Mouse (Mus musculus): ENCODE data around the gene Klf9. TPM values are rescaled to one million over a fixed set of nuclear protein-coding genes. Genes with fewer than 3 reads are reported as not detected.
A peak's percentile ranks its signal among the peaks of the same experiment; 100 is the strongest.

Gene Klf9
- total RNA-seq (2021), result 100 to 1,000 TPM; 205 to 209 TPM

DNA sequence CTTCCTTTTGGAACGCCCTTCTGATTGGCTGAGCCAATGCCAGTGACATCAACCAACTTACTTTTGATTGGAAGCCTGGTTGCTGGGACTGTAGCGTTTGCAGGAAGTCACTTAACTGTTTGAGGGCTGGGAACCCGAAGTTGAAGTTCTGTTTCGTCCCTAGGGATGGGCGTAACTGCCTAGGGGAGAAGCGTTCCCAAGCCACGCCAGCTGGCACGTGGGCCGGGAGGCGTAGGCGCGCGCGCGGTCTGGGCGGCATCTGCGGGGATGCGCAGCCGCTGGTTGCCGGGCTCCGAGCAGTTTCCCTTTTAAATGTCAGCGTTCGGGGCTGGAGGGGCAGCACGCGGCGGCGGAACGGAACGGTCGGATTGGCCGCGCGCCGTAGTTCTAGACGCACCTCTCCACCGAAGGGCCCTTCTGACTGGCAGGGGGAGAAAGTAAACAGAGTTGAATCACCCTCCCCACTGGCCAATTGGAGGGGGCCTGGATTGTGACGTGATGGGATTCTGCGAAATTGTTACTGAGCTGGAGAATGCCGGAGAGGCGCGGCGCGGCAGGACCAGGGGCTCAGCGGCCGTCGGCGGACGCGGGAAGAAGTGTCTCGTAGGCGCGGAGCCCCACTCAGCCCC, at the start of gene Klf9:
TSS of gene Klf9 (plus strand) at position 538 of the 629 bp plus-strand sequence.
- DNase-seq (ENCODE audit: low spot score in 2 of 2), result peak; percentile 98 to 99
- intact Hi-C loops (cut with DNase I), result no loop called here

DNA sequence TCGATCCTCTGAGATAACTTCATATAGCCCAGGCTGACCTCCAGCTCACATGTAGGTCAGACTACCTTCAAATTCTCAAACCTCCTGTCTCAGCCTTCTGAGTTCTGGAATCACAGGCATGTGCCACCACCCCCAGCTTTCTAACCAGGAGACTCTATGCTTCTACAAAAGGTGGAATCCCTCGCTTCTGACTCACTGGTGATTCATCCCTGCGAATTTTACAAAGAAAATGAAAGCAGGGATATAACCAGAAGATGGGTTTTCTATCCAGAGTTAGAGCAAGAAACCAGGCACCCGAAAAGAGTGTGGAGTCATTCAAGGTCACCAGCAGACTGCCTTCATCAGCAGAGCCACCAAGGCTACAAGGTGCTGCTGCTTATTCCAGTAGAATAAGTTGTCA, 49.4 kb upstream of the Klf9 start:
- intact Hi-C loops (cut with DNase I), result loop anchor here (5.0 kb wide), 1 partner anchor 41 kb away; no protein-coding TSS in a partner anchor
- peak; percentile 30 to 41 for DNase-seq (ENCODE audit: low spot score in 2 of 2)

DNA sequence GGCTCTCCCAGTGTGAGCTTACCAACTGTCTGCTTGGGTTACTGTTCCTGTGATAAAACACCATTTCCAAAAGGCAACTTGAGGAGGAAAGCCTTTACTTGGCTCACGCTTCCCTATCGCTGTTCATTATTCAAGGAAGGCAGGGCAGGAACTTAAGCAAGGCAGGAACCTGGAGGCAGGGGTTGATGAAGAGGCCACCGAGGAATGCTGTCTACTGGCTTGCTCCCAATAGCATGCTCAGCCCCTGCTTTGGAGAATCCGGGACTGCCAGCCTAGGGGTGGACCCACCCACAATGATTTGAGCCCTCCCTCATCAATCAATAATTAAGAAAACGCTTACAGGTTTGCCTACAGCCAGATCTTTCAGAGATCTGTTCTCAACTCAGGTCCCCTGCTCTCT, 47.5 kb upstream of the Klf9 start:
- intact Hi-C loops (cut with DNase I), result loop anchor here (5.0 kb wide), 1 partner anchor 39 kb away; no protein-coding TSS in a partner anchor
- DNase-seq (ENCODE audit: low spot score in 2 of 2), result no peak

DNA sequence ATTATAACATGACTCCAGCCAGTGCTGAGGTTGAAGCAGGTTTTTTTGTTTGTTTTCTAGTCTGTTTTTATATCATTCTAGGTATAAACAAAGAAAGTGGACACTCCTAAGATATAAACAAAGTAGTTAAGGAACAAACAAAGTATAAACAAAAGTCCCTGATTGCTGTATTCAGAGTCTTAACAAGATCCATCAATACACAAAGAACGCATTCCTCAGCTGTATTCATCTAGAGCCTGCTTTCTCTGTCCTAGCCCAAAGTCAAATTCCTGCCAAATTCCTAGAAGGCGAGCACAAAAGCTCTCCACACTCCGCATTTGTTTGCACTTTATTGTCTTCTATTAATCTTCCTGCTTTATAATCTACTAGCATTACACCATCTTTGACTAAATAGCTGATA, 46.1 kb upstream of the Klf9 start:
- no peak for DNase-seq (ENCODE audit: low spot score in 2 of 2)
- intact Hi-C loops (cut with DNase I), result loop anchor here (5.0 kb wide), 1 partner anchor 37 kb away; no protein-coding TSS in a partner anchor

DNA sequence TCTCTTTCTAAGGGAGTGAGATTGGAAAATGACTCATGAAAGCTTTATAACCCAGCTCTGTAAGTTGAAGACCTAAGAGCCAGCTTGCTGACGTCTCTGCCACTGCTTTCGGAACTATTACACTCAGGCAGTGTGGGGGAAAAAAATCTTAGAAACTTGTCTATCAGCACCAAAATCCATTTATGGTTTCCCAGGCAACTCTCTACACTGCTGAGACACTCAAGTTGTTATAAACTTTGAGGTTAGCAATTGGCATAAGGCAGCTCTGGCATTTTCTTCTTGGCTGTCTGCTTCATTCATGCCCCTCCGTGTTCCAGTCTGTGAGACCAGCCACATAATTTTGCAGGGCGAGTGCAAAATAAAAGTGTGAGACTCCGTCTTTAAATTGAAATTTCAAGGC, 34.2 kb upstream of the Klf9 start:
- intact Hi-C loops (cut with DNase I), result no loop called here
- no peak for DNase-seq (ENCODE audit: low spot score in 2 of 2)

DNA sequence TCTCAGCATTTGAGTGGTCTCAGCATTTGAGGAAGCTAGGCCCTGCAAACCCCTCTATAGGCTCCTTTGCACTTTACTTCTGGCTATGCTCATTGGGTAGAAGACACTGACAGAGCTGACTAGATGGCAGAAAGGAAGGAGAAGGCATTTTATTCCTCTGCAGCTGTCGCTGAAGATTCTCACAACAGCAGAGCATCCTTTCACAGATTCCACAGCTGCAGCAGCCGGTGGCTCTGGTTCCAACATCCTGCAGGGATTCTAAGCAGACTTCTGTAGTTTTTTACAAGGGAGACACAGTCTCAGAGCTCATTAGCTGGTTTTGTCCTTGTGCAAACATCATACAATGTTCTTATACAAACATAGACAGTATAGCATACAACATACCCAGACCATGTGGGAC, 33.7 kb upstream of the Klf9 start:
- no peak for DNase-seq (ENCODE audit: low spot score in 2 of 2)
- intact Hi-C loops (cut with DNase I), result no loop called here

DNA sequence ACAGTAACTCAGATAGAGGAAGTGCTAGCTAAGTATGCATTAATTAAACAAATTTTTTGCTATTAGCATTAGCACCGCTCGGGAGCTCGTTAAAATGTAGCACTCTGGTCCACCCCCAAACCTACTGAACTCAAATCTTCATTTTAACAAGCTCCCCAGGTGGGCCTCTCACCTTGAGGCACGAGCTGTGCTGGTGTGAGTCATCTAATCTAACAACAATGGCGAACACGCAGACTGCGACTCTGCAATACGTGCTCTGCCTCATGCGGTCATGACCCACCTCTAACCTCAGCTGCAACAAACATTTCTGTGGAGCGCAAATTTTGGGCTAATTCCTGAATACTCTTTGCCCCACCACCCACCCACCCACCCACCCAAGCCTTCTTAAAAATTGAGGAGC, 19.2 kb upstream of the Klf9 start:
- intact Hi-C loops (cut with DNase I), result no loop called here

DNA sequence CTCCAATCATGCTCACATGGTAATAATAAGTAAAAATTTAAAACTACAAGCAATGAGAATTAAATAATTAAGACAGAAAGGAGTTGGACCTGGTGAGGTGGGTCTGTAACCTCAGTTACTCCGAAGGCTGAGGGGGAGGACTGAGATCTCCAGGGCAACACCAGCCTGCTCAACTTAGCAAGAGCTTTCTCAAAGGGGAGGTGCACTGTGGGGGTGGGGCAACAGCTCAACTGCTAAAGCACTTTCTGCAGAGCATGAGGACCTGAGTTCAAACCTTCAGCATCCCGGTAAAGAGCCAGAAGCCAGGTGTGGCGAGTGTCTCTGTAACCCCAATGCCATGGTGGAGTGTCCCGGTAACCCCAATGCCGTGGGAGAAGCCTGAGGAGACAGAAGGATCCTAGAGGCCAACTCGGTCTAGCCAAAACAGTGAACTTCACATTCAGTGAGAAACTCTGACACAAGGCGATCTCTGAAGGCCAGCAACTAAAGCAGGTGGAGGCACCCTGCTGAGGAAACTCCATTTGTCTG, 16.9 kb upstream of the Klf9 start:
- no peak for DNase-seq (ENCODE audit: low spot score in 2 of 2)
- intact Hi-C loops (cut with DNase I), result no loop called here

More for the DNA sequence above, 19.2 kb upstream of the Klf9 start:
- no peak for DNase-seq (ENCODE audit: low spot score in 2 of 2)

DNA sequence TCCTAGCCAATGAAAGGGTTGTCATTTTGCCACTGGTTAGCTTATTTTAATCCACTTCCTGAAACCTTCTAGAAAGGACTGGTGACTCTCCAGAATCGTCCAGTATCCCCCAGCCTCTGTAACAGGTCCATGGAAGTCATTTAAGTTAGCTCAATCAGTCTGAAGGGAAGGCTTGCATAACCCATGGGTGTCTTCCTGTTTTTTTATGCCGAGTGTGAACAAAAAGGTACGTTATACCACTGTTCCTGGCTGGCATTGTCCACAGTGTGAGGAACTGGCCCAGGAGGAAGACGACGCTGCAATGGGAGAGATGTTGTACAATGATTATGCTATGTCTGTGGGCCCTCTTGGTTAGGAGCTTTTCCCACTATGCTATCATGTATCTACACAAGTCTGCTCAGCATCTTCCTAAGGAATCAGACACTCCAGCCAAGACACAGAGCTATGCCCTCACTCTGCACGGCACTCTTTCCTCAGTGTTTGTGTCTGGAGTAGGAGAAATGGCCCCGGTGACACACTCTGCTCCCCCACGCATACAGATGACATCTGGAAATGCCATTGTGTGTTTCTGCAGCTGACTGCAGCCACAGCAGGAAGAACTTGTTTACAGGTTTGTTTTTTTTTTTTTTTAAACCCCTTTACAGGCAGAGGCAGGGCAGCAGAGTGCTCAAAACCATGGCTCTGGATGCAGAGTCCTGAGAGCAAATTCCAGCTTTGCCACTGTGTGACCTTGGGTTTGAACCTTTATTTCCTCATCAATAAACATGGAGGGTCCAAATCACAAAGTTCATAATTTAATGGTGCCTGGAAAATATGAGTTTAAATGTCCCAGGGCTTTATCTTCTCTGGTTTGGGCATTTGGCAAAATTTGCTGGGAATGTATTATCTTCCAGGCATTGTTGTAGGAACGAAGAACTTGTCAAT, 15.5 kb upstream of the Klf9 start:
- intact Hi-C loops (cut with DNase I), result no loop called here
- no peak for DNase-seq (ENCODE audit: low spot score in 2 of 2)

DNA sequence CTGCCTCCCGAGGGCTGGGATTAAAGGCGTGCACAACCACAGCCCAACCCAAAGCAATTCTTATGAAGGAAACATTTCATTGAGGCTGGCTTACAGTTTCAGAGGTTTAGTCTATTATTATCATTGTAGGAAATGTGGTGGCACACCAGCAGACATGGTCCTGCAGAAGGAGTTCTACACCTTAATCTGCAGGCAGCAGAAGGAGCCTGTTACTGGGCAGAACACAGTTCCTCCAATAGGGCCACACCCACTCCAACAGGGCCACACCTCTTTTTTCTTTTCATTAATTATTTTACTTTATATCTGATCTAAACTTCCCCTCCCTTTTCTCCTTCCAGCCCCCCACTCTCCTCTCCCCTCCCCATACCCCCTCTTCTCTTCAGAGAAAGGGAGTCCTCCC, 11.1 kb upstream of the Klf9 start:
- intact Hi-C loops (cut with DNase I), result loop anchor here (5.0 kb wide), 1 partner anchor 38 kb away; no protein-coding TSS in a partner anchor
- DNase-seq (ENCODE audit: low spot score in 2 of 2), result no peak

DNA sequence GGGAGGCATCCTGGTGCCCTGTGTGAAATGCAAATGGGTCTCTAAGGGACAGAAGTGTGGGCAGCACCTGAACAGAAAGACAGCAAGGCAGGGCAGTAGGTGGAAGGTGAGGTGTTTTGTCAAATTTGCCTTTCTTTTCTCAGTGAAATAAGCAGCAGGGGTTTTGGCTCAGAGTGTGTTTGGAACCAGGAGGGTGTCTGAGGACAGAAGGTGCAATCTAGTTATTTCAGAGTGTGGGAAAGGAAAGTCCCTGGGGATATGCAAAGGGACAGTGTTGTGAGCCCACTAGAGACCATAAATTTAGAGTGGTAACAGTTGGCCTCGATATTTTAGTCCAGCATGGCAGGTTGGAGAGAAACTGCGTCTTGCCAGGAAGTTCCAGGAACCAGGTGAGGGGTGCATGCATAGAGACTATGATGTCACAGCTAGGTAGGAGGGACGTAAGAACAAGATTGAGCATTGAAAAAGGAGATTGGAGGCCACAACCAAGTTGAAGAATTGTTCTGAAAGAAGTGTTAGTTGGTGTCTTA, 8.9 kb upstream of the Klf9 start:
- DNase-seq (ENCODE audit: low spot score in 2 of 2), result no peak
- intact Hi-C loops (cut with DNase I), result loop anchor here (5.0 kb wide), 1 partner anchor 40 kb away; no protein-coding TSS in a partner anchor

DNA sequence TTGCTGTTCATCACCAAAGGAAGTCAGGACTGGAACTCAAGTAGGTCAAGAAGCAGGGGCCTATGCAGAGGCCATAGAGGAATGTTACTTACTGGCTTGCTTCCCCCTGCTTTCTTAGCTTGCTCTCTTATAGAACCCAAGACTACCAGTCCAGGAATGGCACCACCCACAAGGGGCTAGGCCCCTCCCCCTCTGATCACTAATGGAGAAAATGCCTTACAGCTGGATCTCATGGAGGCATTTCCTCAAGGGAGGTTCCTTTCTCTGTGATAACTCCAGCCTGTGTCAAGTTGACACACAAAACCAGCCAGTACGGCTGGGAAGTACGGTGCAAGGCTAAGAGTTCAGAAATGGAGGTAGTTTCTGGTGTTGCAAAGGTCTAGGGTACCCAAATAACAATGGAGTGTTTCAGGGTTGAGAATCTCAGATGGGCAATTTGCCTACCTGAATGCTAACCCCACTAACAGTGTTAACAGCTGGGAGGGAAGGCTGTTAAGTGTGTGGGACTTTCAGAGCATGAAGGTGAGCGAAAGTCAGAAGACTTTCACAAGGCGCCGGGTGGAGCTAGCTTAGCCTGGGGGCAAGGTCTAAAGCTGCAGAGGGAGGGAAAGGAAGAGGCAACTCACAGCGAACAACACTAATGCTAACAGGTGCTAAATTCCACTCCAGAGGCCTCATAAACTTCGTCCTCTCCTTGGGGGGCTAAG, 8.2 kb upstream of the Klf9 start:
- no peak for DNase-seq (ENCODE audit: low spot score in 2 of 2)
- intact Hi-C loops (cut with DNase I), result loop anchor here (5.0 kb wide), 1 partner anchor 41 kb away; no protein-coding TSS in a partner anchor

DNA sequence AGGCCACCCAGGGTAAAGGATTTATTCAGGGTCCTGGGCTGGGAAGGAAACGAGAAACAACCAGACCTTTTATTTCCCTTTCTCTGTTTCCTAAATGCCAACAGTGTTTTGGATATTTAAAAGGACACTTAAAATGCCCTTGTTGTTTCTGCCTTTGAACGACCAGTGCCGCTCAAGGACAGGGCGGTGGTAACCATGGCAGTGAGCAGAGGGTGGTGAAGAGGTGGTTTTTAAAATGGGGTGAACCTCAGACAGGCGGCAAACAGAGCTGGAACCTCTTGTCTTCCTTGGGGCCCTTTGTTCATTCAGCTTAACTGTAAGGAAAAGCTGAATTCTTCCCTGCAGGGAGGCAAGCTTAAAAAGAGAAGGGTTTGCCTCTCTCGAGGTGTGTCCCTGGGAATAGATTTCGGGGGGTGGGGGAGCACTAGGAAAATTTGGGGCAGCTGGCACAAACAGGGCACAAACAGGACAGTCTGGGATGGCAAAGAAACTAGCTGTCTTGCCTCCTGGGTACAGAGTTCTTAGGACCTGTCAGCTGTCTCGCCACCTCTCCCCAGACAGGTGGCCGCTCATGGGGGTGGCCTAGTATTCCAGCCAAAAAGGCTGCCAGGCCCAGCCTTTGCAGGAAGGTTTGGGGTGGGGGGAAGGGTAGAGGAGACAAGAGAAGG, 7.5 kb upstream of the Klf9 start:
- intact Hi-C loops (cut with DNase I), result loop anchor here (2.0 to 5.0 kb wide), 3 partner anchors 41 to 217 kb away; no protein-coding TSS in a partner anchor
- no peak for DNase-seq (ENCODE audit: low spot score in 2 of 2)

DNA sequence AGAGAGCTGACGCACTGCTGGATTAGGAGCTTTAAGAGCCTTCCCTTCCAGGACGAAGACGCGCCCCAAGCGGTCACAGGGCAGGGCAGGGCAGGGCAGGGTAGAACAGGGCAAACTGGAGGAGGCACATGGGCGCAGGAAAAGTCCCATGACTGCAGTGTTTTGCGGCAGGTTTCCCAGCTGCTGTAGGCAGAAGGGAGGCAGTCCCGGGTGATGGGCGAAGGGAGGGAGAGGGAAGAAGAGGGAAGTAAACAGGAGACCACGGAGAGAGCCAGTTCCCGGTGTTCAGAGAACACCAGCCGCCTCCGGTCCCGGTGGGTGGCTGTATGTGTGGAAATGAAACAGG, 7.0 kb upstream of the Klf9 start:
- DNase-seq (ENCODE audit: low spot score in 2 of 2), result peak in 1 of 2 experiments; percentile 89
- intact Hi-C loops (cut with DNase I), result loop anchor here (2.0 to 5.0 kb wide), 3 partner anchors 42 to 217 kb away; no protein-coding TSS in a partner anchor

DNA sequence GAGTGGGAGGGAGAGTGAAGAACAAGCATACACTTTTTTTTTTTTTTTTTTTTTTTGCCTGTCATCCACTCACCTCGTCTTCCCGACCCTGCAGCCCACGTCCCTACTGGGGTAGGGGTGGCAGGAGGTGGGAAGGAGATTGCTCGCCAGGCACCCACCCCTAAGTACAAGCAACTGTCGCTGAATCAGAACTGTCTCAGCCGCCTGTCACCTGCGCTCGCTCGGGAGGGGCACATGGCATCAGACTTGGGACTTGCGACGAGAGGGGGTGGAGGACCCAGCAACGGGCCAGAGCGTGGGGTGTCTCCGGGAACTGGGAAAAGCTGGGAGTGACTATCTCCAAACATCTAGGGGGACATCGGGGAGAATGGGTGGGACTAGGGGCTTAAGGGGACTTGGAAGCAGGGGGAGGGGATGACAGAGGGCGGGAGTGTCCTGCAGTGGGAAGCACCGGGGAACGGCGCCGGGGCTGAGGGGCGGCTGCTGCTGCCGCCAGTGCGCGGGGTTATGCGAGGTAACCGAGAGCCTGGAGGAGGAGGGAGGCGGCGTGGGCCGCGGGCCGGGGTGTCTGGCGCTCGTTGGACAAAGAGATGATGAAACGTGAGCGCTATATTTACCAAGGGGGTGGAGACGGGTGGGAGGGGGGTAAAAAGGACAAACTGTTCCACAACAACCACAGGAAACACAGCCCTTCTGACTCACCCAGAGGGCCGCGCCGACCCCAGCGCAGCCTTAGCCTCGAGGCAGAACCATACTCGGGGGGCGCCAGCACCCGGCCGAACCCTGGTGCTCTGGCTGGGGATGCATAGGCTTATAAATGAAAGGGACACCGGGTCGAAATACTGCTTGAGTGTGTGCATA, 6.4 kb upstream of the Klf9 start:
- intact Hi-C loops (cut with DNase I), result loop anchor here (2.0 to 5.0 kb wide), 3 partner anchors 42 to 218 kb away; no protein-coding TSS in a partner anchor
- peak; percentile 90 for DNase-seq (ENCODE audit: low spot score in 2 of 2)

DNA sequence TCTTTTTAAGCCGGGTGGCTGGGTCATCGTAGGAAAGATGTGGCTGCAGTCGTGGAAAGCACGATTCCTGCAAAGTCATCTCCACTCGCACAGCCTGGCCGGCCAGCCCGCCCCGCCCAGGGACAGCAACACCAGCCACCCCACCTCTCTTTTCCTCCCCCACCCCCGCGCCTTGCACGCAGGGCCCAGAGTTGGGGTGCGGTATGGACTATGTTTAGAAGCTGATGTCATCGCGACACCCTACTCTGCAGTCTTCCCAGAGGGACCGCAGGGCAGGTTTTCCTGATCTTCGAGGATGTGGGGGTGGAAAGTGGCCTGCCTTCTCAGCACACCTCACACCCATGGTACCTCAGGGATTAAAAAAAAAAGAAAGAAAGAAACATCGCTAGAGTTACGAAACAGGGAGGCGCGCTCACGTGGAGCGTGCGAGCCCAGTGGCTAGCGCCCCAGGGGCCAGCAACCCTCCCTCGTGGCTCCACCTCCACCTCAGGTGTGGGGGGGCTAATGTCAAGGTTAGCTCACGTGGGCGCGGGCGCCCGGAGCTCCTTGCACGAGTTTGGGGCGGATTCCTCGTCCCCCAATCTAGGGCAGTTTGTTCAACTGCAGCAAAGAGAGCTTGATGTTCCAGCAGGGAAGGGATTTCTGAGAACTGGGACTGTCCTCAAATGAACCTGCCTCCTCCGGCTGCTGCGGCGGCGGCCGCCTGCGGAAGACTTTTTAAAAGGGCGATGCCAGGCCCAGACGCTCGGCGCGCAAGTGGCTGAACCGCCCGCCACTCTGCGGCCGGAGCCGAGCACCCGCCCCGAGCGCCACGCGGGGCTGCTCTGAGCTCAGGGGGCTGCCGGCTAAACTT, 5.5 kb upstream of the Klf9 start:
- DNase-seq (ENCODE audit: low spot score in 2 of 2), result peak; percentile 92 to 93
- intact Hi-C loops (cut with DNase I), result loop anchor here (2.0 kb wide), 2 partner anchors 79 to 219 kb away; no protein-coding TSS in a partner anchor

All from left cerebral cortex, postnatal 36 days (tissue).